Mouse (Mus musculus) erythroblast, adult 5-6 weeks (primary cell): Measurements from ENCODE around the gene Akap14. TPM values are rescaled to one million over a fixed set of nuclear protein-coding genes. Genes with fewer than 3 reads are reported as not detected.

Source experiments
- ATAC-seq: replicated peaks from 2 replicates; pipeline ENCODE4 v1.8.0; 2016; ENCODE audit warnings: moderate number of reproducible peaks, mild to moderate bottlenecking, moderate TSS enrichment, inconsistent platforms; ENCODE audit not compliant: poor library complexity, low FRiP score, severe bottlenecking
- total RNA-seq, 2 experiments: library from RNA; stranded (forward) in 1 of 2; stranded (reverse) in 1 of 2; fragments of 150-400 nt in 1 of 2; fragments of 200-764, 138-1000 nt in 1 of 2; gene quantifications; 2 replicates each; pipeline versions ENCODE4 v1.2.3 to v1.2.4; 2015 to 2017; ENCODE audit warnings: low replicate concordance in 2 of 2

Gene Akap14
- total RNA-seq, 2 experiments from 2014 or later: not detected

DNA sequence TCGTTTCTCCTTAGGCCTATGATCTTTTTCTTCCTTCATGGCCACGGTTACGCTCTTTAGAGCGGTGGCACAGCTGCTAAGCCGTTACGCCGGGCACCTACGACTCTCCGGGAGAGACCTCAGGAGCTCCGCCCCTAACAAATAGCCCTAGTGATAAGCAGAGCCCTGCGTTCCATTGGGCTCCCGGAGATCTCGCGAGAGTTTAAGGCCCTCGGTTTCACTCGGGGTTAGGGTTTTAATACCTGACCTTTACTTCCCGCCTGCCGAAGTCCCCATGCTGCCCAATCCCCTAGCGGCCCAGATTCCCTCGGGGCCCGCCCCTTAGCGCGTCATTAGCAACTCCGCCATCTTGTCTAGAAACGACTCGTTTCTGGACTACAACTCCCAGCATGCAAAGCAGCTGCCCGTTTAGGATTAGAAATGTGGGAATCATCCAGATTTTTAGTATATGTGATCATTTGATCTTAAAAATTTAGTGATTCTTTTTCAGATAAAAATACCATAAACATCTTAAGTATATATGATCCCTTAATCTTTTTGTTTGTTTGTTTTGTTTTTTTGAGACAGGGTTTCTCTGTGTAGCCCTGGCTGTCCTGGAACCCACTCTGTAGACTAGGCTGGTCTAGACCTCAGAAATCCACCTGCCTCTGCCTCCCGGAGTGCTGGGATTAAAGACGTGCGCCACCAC is 58.3 kb downstream of the Akap14 start, which contains the start of gene Upf3b:
TSS of gene Upf3b (minus strand) at position 130 of the 688 bp plus-strand sequence.
- ATAC-seq: peak; percentile 99

DNA sequence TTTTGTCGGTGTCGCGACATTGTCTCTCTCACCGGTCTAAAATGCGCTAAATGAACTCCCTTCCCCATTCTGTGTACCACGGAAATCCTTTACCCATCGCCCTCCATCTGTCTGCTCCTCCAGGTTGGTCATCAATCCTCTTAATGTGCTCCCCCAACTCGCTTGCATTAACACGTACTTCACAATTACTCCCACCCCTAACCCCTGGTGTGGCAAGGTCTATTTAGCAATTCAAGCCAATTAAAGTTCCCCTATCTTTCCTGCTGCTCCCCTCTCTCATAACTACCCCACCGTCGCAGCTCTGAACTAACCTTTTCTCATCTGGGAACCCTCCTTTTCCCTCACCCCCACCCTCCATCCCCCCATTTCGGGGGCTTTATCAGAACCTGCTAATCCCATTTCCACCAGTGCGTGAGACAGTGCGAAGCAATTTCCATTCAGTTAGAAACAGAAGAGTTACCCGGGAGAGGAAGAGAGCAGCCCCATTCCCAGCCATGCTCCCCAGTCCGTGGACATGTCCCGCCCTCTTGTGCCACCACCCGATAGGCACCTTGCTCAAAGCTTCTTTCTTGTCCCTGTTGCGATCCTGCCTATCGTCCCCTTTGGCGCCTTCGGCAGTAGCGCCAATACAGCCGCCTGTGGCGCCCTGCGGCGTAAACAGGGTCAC is 59.0 kb downstream of the Akap14 start:
- ATAC-seq: peak; percentile 92

DNA sequence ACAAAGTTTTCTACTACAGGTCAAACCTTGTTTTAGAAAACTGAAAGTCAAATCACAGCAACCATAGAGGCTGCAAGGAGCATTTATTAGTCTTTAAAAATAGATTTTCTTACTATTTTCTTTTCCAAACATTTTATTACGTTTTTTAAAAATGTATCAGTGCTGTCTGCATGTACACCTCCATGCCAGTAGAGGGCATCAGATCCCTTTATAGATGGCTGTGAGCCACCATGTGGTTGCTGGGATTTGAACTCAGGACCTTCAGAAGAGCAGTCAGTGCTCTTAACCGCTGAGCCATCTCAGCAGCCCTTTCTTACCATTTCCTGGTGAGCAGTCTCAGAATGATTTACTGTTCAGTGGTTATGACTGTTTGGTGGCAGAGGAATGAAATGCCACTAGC is 64.8 kb downstream of the Akap14 start:
- ATAC-seq: no peak

Other genes with a start within 250 kb of the Akap14 start
- gene Sept6, start 177.0 kb downstream of the Akap14 start, total RNA-seq (2015; ENCODE audit: low replicate concordance): 8.6 and 12.5 TPM in 2 replicates
- 4.5 and 7.1 TPM in 2 replicates for gene Sept6, start 177.0 kb downstream of the Akap14 start, total RNA-seq (2017; ENCODE audit: low replicate concordance)
- gene Sowahd, start 120.0 kb downstream of the Akap14 start, total RNA-seq (2015; ENCODE audit: low replicate concordance): not detected in 2 replicates
- not detected in 2 replicates for gene Sowahd, start 120.0 kb downstream of the Akap14 start, total RNA-seq (2017; ENCODE audit: low replicate concordance)
- gene Rpl39, start 83.4 kb downstream of the Akap14 start, total RNA-seq (2015; ENCODE audit: low replicate concordance): 374 and 391 TPM in 2 replicates
- 399 and 493 TPM in 2 replicates for gene Rpl39, start 83.4 kb downstream of the Akap14 start, total RNA-seq (2017; ENCODE audit: low replicate concordance)
- gene Upf3b, start 58.5 kb downstream of the Akap14 start, total RNA-seq (2015; ENCODE audit: low replicate concordance): 12.7 and 21.7 TPM in 2 replicates
- gene Upf3b, start 58.5 kb downstream of the Akap14 start, total RNA-seq (2017; ENCODE audit: low replicate concordance): 30.8 and 32.2 TPM in 2 replicates
- 6.5 and 8.3 TPM in 2 replicates for gene Nkap, start 42.0 kb downstream of the Akap14 start, total RNA-seq (2015; ENCODE audit: low replicate concordance)
- 23.4 and 38.3 TPM in 2 replicates for gene Nkap, start 42.0 kb downstream of the Akap14 start, total RNA-seq (2017; ENCODE audit: low replicate concordance)
- gene Ndufa1, start 22.3 kb upstream of the Akap14 start, total RNA-seq (2015; ENCODE audit: low replicate concordance): 46.7 and 47.0 TPM in 2 replicates
- 26.6 and 36.0 TPM in 2 replicates for gene Ndufa1, start 22.3 kb upstream of the Akap14 start, total RNA-seq (2017; ENCODE audit: low replicate concordance)
- gene Rnf113a1, start 22.4 kb upstream of the Akap14 start, total RNA-seq (2015; ENCODE audit: low replicate concordance): 1.3 TPM in 1 of 2 replicates, not detected in the other
- gene Rnf113a1, start 22.4 kb upstream of the Akap14 start, total RNA-seq (2017; ENCODE audit: low replicate concordance): 0.56 and 1.0 TPM in 2 replicates
- gene Gm9, start 42.2 kb upstream of the Akap14 start, total RNA-seq (2015; ENCODE audit: low replicate concordance): not detected in 2 replicates
- gene Gm9, start 42.2 kb upstream of the Akap14 start, total RNA-seq (2017; ENCODE audit: low replicate concordance): 0.70 TPM in 1 of 2 replicates, not detected in the other
- gene Rhox1, start 53.4 kb upstream of the Akap14 start, total RNA-seq (2015; ENCODE audit: low replicate concordance): not detected in 2 replicates
- not detected in 2 replicates for gene Rhox1, start 53.4 kb upstream of the Akap14 start, total RNA-seq (2017; ENCODE audit: low replicate concordance)
- not detected in 2 replicates for gene Rhox2a, start 76.1 kb upstream of the Akap14 start, total RNA-seq (2015; ENCODE audit: low replicate concordance)
- not detected in 2 replicates for gene Rhox2a, start 76.1 kb upstream of the Akap14 start, total RNA-seq (2017; ENCODE audit: low replicate concordance)
- not detected in 2 replicates for gene Rhox3a, start 81.1 kb upstream of the Akap14 start, total RNA-seq (2015; ENCODE audit: low replicate concordance)
- gene Rhox3a, start 81.1 kb upstream of the Akap14 start, total RNA-seq (2017; ENCODE audit: low replicate concordance): not detected in 2 replicates
- gene Rhox4a, start 96.5 kb upstream of the Akap14 start, total RNA-seq (2015; ENCODE audit: low replicate concordance): not detected in 2 replicates
- gene Rhox4a, start 96.5 kb upstream of the Akap14 start, total RNA-seq (2017; ENCODE audit: low replicate concordance): not detected in 2 replicates
- gene Rhox3a2, start 211.2 kb upstream of the Akap14 start, total RNA-seq (2015; ENCODE audit: low replicate concordance): not detected in 2 replicates
- gene Rhox3a2, start 211.2 kb upstream of the Akap14 start, total RNA-seq (2017; ENCODE audit: low replicate concordance): not detected in 2 replicates
- gene Rhox4a2, start 222.0 kb upstream of the Akap14 start, total RNA-seq (2015; ENCODE audit: low replicate concordance): not detected in 2 replicates
- gene Rhox4a2, start 222.0 kb upstream of the Akap14 start, total RNA-seq (2017; ENCODE audit: low replicate concordance): not detected in 2 replicates
- gene Rhox2b, start 243.2 kb upstream of the Akap14 start, total RNA-seq (2015; ENCODE audit: low replicate concordance): not detected in 2 replicates
- gene Rhox2b, start 243.2 kb upstream of the Akap14 start, total RNA-seq (2017; ENCODE audit: low replicate concordance): not detected in 2 replicates